Mouse (Mus musculus) liver, postnatal 0 days (tissue): ENCODE results near the gene Mecom. TPM values are rescaled to one million over a fixed set of nuclear protein-coding genes. Genes with fewer than 3 reads are reported as not detected.
A peak's percentile ranks its signal among the peaks of the same experiment; 100 is the strongest.

Experiments
- ATAC-seq: fragments of 200-750 bp; cut with Nextera tagmentation; 2 replicates; pipeline ENCODE4 v1.8.0; 2017; ENCODE audit warnings: mild to moderate bottlenecking, moderate library complexity
- DNase-seq: peaks from one replicate; pipeline ENCODE4 v3.0.0-alpha.2; 2016
- H3K27ac ChIP-seq: fragments of 300-500 bp; sonication (generic); 2 replicates; pipeline ENCODE4 v1.5.1; 2014; ENCODE audit warnings: antibody characterized with exemption, moderate library complexity, mild to moderate bottlenecking, low read depth
- H3K27me3 ChIP-seq: fragments of 300-500 bp; sonication (generic); 2 replicates; pipeline ENCODE4 v1.6.1; 2014; ENCODE audit warnings: low read length, control low read depth, mixed read lengths; ENCODE audit not compliant: insufficient read depth
- H3K36me3 ChIP-seq: fragments of 300-500 bp; sonication (generic); replicated peaks from 2 replicates; pipeline ENCODE4 v1.6.1; 2014; ENCODE audit warnings: mild to moderate bottlenecking, control low read depth, low read length, moderate library complexity, mixed read lengths; ENCODE audit not compliant: insufficient read depth
- H3K4me1 ChIP-seq: fragments of 300-500 bp; sonication (generic); 2 replicates; pipeline ENCODE4 v1.6.1; 2014; ENCODE audit warnings: antibody characterized with exemption, mild to moderate bottlenecking, control low read depth; ENCODE audit not compliant: insufficient read depth
- H3K4me2 ChIP-seq: fragments of 300-500 bp; sonication (generic); 2 replicates; pipeline ENCODE4 v1.6.1; 2014; ENCODE audit warnings: low read depth, mild to moderate bottlenecking, low read length, moderate library complexity, mixed read lengths
- H3K4me3 ChIP-seq: fragments of 300-500 bp; sonication (generic); 2 replicates; pipeline ENCODE4 v1.5.1; 2014; ENCODE audit warnings: low read depth, low read length
- H3K9ac ChIP-seq: fragments of 300-500 bp; sonication (generic); replicated peaks from 2 replicates; pipeline ENCODE4 v1.6.1; 2014; ENCODE audit warnings: mild to moderate bottlenecking, moderate library complexity
- H3K9me3 ChIP-seq: fragments of 300-500 bp; sonication (generic); 2 replicates; pipeline ENCODE4 v1.6.1; 2016; ENCODE audit warnings: mild to moderate bottlenecking, control low read depth, low read length, mixed read lengths
- CTCF ChIP-seq: sonication (generic); IDR thresholded peaks from 2 replicates; pipeline ENCODE4 v1.5.1; 2016; ENCODE audit warnings: antibody characterized with exemption, low read depth
- EP300 ChIP-seq: IDR thresholded peaks from 2 replicates; pipeline ENCODE4 v1.6.1; 2016; ENCODE audit warnings: antibody characterized with exemption, low read depth, mild to moderate bottlenecking
- WGBS: fragments of 180-500 bp; shearing (Covaris S2); extraction: QIAGEN DNeasy Blood & Tissue Kit; methylation state at CpG from one replicate; pipeline ENCODE4 v1.1.7; 2014; ENCODE audit not compliant: insufficient replicate concordance; 5-methylcytosine and 5-hydroxymethylcytosine counted together
- polyA plus RNA-seq: library from polyadenylated mRNA; unstranded; fragments of >200 nt; fragmentation: Nextera tagmentation; extraction: Ambion mirVana; gene quantifications from 2 replicates; pipeline ENCODE4 v1.2.1, GENCODE M21; 2015

The Mecom gene
- polyA plus RNA-seq, 1 experiment from 2014 or later = 0.89 TPM

DNA sequence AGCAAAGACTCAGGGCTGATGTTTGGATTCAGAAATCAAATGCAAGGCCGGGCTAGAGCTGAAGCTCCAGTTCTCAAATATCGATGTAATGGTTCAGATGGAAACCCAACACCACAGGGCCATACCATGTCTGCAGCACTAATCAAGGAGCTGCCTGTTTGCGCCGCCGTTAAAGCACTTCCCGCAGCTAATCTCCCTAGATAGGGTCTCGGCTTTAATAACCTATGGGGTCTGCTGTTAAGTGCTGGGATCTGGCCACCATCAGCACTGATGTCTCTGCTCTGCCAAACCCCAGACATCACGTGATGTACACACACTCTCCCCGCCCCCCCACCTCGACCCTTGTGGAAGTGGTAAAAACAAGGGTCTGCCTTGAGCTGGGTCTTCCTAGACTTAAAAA is 289.4 kb downstream of the Mecom start:
- H3K4me3 ChIP-seq = no peak overlapping the region
- H3K9ac ChIP-seq = no peak overlapping the region
- H3K27me3 ChIP-seq = no peaks in the 10 kb centered on the region
- 63% methylated on average over 10 of the region's 10 CpGs for WGBS
- no peaks in the 10 kb centered on the region for H3K9me3 ChIP-seq
- ATAC-seq = no peak
- H3K36me3 ChIP-seq = no peaks in the 10 kb centered on the region
- no peak for TF ChIP-seq EP300
- TF ChIP-seq CTCF = no peak
- H3K4me2 ChIP-seq = no peak overlapping the region
- no peaks in the 10 kb centered on the region for H3K4me1 ChIP-seq
- DNase-seq = no peak
- H3K27ac ChIP-seq = no peak overlapping the region

DNA sequence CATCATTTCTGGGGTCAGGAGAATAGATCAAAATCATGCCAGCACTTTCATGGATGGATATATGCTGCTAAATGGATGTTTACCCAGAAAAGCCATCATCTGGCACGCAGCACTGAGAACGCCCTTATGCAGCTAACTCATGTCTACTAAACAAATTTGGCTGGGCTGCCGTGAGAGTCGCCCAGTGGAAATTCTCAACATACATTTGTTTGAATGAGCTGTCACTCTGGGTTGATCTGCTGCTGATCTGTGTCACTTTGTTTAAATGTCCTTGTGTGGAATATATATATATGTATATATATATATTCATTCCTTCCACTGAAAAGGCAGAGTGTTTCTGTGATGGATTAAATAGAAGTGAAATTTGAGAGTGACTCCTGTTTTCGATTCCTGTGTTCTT is 290.0 kb downstream of the Mecom start:
- DNase-seq = no peak
- H3K4me3 ChIP-seq = no peak overlapping the region
- no peak overlapping the region for H3K27ac ChIP-seq
- no peak for ATAC-seq
- no peak for TF ChIP-seq EP300
- no peak for TF ChIP-seq CTCF
- H3K36me3 ChIP-seq = no peaks in the 10 kb centered on the region
- no peaks in the 10 kb centered on the region for H3K27me3 ChIP-seq
- 74% methylated on average over 5 of the region's 5 CpGs for WGBS
- no peaks in the 10 kb centered on the region for H3K4me1 ChIP-seq
- no peaks in the 10 kb centered on the region for H3K9me3 ChIP-seq
- H3K4me2 ChIP-seq = no peak overlapping the region
- no peak overlapping the region for H3K9ac ChIP-seq

DNA sequence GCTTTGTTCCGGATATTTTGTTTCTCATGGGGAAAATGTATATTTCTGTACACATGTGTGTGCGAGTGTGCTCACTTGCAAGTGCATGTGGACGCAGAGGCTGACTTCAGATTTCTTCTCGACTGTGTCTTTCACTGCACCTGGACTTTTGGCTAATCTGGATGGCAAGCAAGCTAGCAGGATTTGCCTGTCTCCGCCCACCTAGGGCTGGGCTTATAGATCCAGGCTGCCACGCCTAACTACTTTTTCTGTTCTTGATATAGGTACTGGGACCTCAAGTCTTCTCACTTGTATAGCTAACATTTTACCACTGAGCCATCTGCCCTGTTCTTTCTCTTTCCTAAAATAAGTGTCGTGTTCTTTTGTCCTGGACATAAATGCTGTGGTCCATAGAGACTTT is 290.9 kb downstream of the Mecom start:
- Histone ChIP-seq H3K4me3 (no peak overlapping the region), H3K4me2 (no peak overlapping the region), H3K9me3 (no peaks in the 10 kb centered on the region), H3K36me3 (no peaks in the 10 kb centered on the region), H3K27me3 (no peaks in the 10 kb centered on the region), H3K27ac (no peak overlapping the region), H3K9ac (no peak overlapping the region), H3K4me1 (no peaks in the 10 kb centered on the region)
- TF ChIP-seq EP300 (no peak), CTCF (no peak)
- ATAC-seq = no peak
- DNase-seq = no peak
- WGBS = 77% methylated on average over 7 of the region's 7 CpGs

DNA sequence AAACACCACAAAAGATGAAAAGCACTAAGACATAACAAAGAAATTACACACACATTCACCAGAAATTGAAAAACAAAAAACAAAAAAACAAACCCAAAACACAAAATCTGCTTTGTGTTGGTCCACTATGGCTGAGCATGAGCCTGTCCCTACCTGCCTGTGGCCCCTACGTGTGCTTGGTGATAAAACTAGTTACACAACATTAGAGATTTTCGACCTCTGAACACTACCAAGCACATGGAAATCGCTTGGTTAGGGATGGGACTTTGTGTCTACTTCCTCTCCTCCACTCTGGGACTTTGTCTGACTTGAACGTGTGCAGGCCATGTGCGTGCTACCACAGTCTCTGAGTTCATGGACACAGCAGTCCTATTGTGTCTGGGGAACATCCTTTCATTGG is 292.0 kb downstream of the Mecom start:
- no peak overlapping the region for H3K4me2 ChIP-seq
- no peaks in the 10 kb centered on the region for H3K4me1 ChIP-seq
- H3K36me3 ChIP-seq = no peaks in the 10 kb centered on the region
- DNase-seq = no peak
- TF ChIP-seq EP300 (no peak), CTCF (no peak)
- H3K27ac ChIP-seq = no peak overlapping the region
- H3K4me3 ChIP-seq = no peak overlapping the region
- ATAC-seq = peak; percentile 39; the same call in 1 of the 2 replicates
- no peaks in the 10 kb centered on the region for H3K9me3 ChIP-seq
- H3K27me3 ChIP-seq = no peaks in the 10 kb centered on the region
- H3K9ac ChIP-seq = no peak overlapping the region
- WGBS = 67% methylated on average over 5 of the region's 5 CpGs

DNA sequence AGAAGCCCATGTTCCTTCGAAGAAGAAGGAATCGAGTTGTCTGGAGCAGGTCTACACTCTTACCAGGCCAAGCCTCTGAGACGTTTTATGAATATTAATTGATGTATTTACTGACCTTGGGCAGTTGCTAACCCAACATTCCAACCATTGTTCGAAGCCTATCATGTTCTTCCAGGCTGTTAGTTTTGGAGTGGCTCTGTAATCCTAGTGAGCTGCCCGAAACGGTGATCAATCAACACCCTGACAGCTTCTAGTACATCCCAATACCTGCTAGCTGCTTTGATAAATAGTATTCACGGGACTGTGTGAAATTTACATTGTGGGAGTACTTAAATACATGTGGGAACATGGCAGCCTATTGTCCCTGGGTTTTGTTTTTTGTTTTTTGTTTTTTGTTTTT is 293.4 kb downstream of the Mecom start:
- Histone ChIP-seq H3K27ac (no peak overlapping the region), H3K27me3 (no peaks in the 10 kb centered on the region), H3K4me2 (no peak overlapping the region), H3K9me3 (no peaks in the 10 kb centered on the region), H3K36me3 (no peaks in the 10 kb centered on the region), H3K4me3 (no peak overlapping the region), H3K9ac (no peak overlapping the region), H3K4me1 (no peaks in the 10 kb centered on the region)
- WGBS = 45% methylated on average over 7 of the region's 7 CpGs
- DNase-seq = no peak
- no peak for ATAC-seq
- TF ChIP-seq CTCF (no peak), EP300 (no peak)

- no peaks in the 10 kb centered on the region for H3K9me3 ChIP-seq
- DNase-seq (no peak), ATAC-seq (peak; percentile 96)
- TF ChIP-seq EP300 (peak; percentile 65; the same call in 1 of the 2 replicates), CTCF (no peak)
- no peaks in the 10 kb centered on the region for H3K4me1 ChIP-seq
- no peaks in the 10 kb centered on the region for H3K27me3 ChIP-seq
- no peak overlapping the region for H3K4me3 ChIP-seq
- H3K36me3 ChIP-seq = no peaks in the 10 kb centered on the region
- H3K27ac ChIP-seq = no peak overlapping the region
- 62% methylated on average over 5 of the region's 5 CpGs for WGBS
- no peak overlapping the region for H3K9ac ChIP-seq
- no peak overlapping the region for H3K4me2 ChIP-seq
Observed at GRCm38 (mm10) chr3:30253714-30254113, 294.1 kb downstream of the Mecom start.

GRCm38 (mm10) chr3:30248656-30249384 is 299.0 kb downstream of the Mecom start:
- Histone ChIP-seq H3K9me3 (no peaks in the 10 kb centered on the region), H3K36me3 (no peaks in the 10 kb centered on the region), H3K9ac (no peak overlapping the region), H3K27ac (no peak overlapping the region), H3K27me3 (no peaks in the 10 kb centered on the region), H3K4me3 (no peak overlapping the region), H3K4me1 (no peaks in the 10 kb centered on the region), H3K4me2 (no peak overlapping the region)
- ATAC-seq (no peak), DNase-seq (no peak)
- TF ChIP-seq EP300 (no peak), CTCF (no peak)
- WGBS = 78% methylated on average over 4 of the region's 4 CpGs
